Mouse (Mus musculus) erythroblast, embryonic 14.5 days (primary cell): ENCODE results near the gene 4933430I17Rik.

Experiments
- GATA1 ChIP-seq: IDR thresholded peaks from 2 replicates; pipeline ENCODE4 v1.6.1; 2012; ENCODE audit warnings: low read length, inconsistent platforms, mixed read lengths
- TAL1 ChIP-seq: IDR thresholded peaks from 3 replicates; pipeline ENCODE4 v1.6.1; 2012; ENCODE audit warnings: low read length, inconsistent platforms, mixed read lengths

GRCm38 (mm10) chr4:62567696-62568095 lies 42.5 kb downstream of the 4933430I17Rik start:
- TF ChIP-seq GATA1 (no peak), TAL1 (no peak)
